Mouse (Mus musculus): ENCODE data around the gene Ptprj. TPM values are rescaled to one million over a fixed set of nuclear protein-coding genes. Genes with fewer than 3 reads are reported as not detected.

Ptprj gene
- polyA plus RNA-seq (2015; fragmentation: Nextera tagmentation; extraction: Ambion mirVana), result 1.0 and 1.1 TPM in 2 replicates

GRCm38 (mm10) chr2:90580236-90581005 is at the start of gene Ptprj:
Ptprj (minus strand) TSS chr2:90580647.
- Histone ChIP-seq H3K36me3 (ENCODE audit: control insufficient read depth, insufficient read depth) (no peaks in the 10 kb centered on the region), H3K27me3 (ENCODE audit: control insufficient read depth, insufficient read depth, low read length) (no peaks in the 10 kb centered on the region), H3K4me1 (ENCODE audit: control insufficient read depth, insufficient read depth, low read length) (peaks cover 8% of the 10 kb centered on the region), H3K4me3 (ENCODE audit: low read length) (peak within 1 kb of the TSS; percentile 67), H3K9ac (ENCODE audit: low read length) (peak within 1 kb of the TSS; percentile 77), H3K4me2 (ENCODE audit: low read depth, low read length) (peak within 1 kb of the TSS; percentile 95), H3K27ac (ENCODE audit: low read length) (peak within 1 kb of the TSS; percentile 78), H3K9me3 (replicated peaks; ENCODE audit: control insufficient read depth, low read length) (no peaks in the 10 kb centered on the region)
- peak; percentile 80 for ATAC-seq (replicated peaks; ENCODE audit: extremely low read depth, insufficient read depth, low FRiP score)
- WGBS, result under 1% methylated on average over 81 of the region's 100 CpGs

- Histone ChIP-seq H3K4me1 (ENCODE audit: control insufficient read depth, insufficient read depth, low read length) (no peaks in the 10 kb centered on the region), H3K36me3 (ENCODE audit: control insufficient read depth, insufficient read depth) (no peaks in the 10 kb centered on the region), H3K4me2 (ENCODE audit: low read depth, low read length) (no peak overlapping the region), H3K9ac (ENCODE audit: low read length) (no peak overlapping the region), H3K9me3 (replicated peaks; ENCODE audit: control insufficient read depth, low read length) (no peaks in the 10 kb centered on the region), H3K27ac (ENCODE audit: low read length) (no peak overlapping the region), H3K27me3 (ENCODE audit: control insufficient read depth, insufficient read depth, low read length) (no peaks in the 10 kb centered on the region), H3K4me3 (ENCODE audit: low read length) (no peak overlapping the region)
- ATAC-seq (replicated peaks; ENCODE audit: extremely low read depth, insufficient read depth, low FRiP score), result no peak
- WGBS, result 49% methylated on average over 2 of the region's 2 CpGs
These were observed 49.1 kb upstream of the Ptprj start for GRCm38 (mm10) chr2:90629552-90629951.

GRCm38 (mm10) chr2:90628261-90628660 is 47.8 kb upstream of the Ptprj start:
- H3K4me3 ChIP-seq (ENCODE audit: low read length), result no peak overlapping the region
- H3K27ac ChIP-seq (ENCODE audit: low read length), result no peak overlapping the region
- H3K9me3 ChIP-seq (replicated peaks; ENCODE audit: control insufficient read depth, low read length), result no peaks in the 10 kb centered on the region
- 84% methylated on average over 5 of the region's 5 CpGs for WGBS
- H3K27me3 ChIP-seq (ENCODE audit: control insufficient read depth, insufficient read depth, low read length), result no peaks in the 10 kb centered on the region
- H3K4me2 ChIP-seq (ENCODE audit: low read depth, low read length), result no peak overlapping the region
- H3K9ac ChIP-seq (ENCODE audit: low read length), result no peak overlapping the region
- H3K36me3 ChIP-seq (ENCODE audit: control insufficient read depth, insufficient read depth), result no peaks in the 10 kb centered on the region
- no peak for ATAC-seq (replicated peaks; ENCODE audit: extremely low read depth, insufficient read depth, low FRiP score)
- H3K4me1 ChIP-seq (ENCODE audit: control insufficient read depth, insufficient read depth, low read length), result no peaks in the 10 kb centered on the region

- no peaks in the 10 kb centered on the region for H3K9me3 ChIP-seq (replicated peaks; ENCODE audit: control insufficient read depth, low read length)
- H3K4me2 ChIP-seq (ENCODE audit: low read depth, low read length), result peak overlapping the region; percentile 23; the same call in 1 of the 2 replicates
- H3K4me3 ChIP-seq (ENCODE audit: low read length), result no peak overlapping the region
- H3K27me3 ChIP-seq (ENCODE audit: control insufficient read depth, insufficient read depth, low read length), result no peaks in the 10 kb centered on the region
- ATAC-seq (replicated peaks; ENCODE audit: extremely low read depth, insufficient read depth, low FRiP score), result no peak
- H3K36me3 ChIP-seq (ENCODE audit: control insufficient read depth, insufficient read depth), result no peaks in the 10 kb centered on the region
- 14% methylated on average over 6 of the region's 6 CpGs for WGBS
- no peaks in the 10 kb centered on the region for H3K4me1 ChIP-seq (ENCODE audit: control insufficient read depth, insufficient read depth, low read length)
- no peak overlapping the region for H3K27ac ChIP-seq (ENCODE audit: low read length)
- H3K9ac ChIP-seq (ENCODE audit: low read length), result no peak overlapping the region
These were observed 44.5 kb upstream of the Ptprj start for GRCm38 (mm10) chr2:90624920-90625319.

- WGBS, result 21% methylated on average over 4 of the region's 4 CpGs
- Histone ChIP-seq H3K9me3 (replicated peaks; ENCODE audit: control insufficient read depth, low read length) (no peaks in the 10 kb centered on the region), H3K27me3 (ENCODE audit: control insufficient read depth, insufficient read depth, low read length) (no peaks in the 10 kb centered on the region), H3K4me1 (ENCODE audit: control insufficient read depth, insufficient read depth, low read length) (no peaks in the 10 kb centered on the region), H3K9ac (ENCODE audit: low read length) (no peak overlapping the region), H3K27ac (ENCODE audit: low read length) (no peak overlapping the region), H3K36me3 (ENCODE audit: control insufficient read depth, insufficient read depth) (no peaks in the 10 kb centered on the region), H3K4me3 (ENCODE audit: low read length) (no peak overlapping the region), H3K4me2 (ENCODE audit: low read depth, low read length) (0 out of 2 replicates have a peak overlapping the region, but pooled peaks have one; percentile 6)
- ATAC-seq (replicated peaks; ENCODE audit: extremely low read depth, insufficient read depth, low FRiP score), result no peak
These were observed 43.9 kb upstream of the Ptprj start for GRCm38 (mm10) chr2:90624339-90624738.

GRCm38 (mm10) chr2:90620815-90621214 is 40.4 kb upstream of the Ptprj start:
- Histone ChIP-seq H3K27me3 (ENCODE audit: control insufficient read depth, insufficient read depth, low read length) (no peaks in the 10 kb centered on the region), H3K27ac (ENCODE audit: low read length) (no peak overlapping the region), H3K36me3 (ENCODE audit: control insufficient read depth, insufficient read depth) (no peaks in the 10 kb centered on the region), H3K4me3 (ENCODE audit: low read length) (no peak overlapping the region), H3K4me2 (ENCODE audit: low read depth, low read length) (no peak overlapping the region), H3K9me3 (replicated peaks; ENCODE audit: control insufficient read depth, low read length) (no peaks in the 10 kb centered on the region), H3K4me1 (ENCODE audit: control insufficient read depth, insufficient read depth, low read length) (no peaks in the 10 kb centered on the region), H3K9ac (ENCODE audit: low read length) (no peak overlapping the region)
- 62% methylated on average over 5 of the region's 5 CpGs for WGBS
- ATAC-seq (replicated peaks; ENCODE audit: extremely low read depth, insufficient read depth, low FRiP score), result no peak

- Histone ChIP-seq H3K4me3 (ENCODE audit: low read length) (no peak overlapping the region), H3K4me1 (ENCODE audit: control insufficient read depth, insufficient read depth, low read length) (no peaks in the 10 kb centered on the region), H3K36me3 (ENCODE audit: control insufficient read depth, insufficient read depth) (no peaks in the 10 kb centered on the region), H3K9ac (ENCODE audit: low read length) (no peak overlapping the region), H3K27ac (ENCODE audit: low read length) (no peak overlapping the region), H3K4me2 (ENCODE audit: low read depth, low read length) (no peak overlapping the region), H3K27me3 (ENCODE audit: control insufficient read depth, insufficient read depth, low read length) (no peaks in the 10 kb centered on the region), H3K9me3 (replicated peaks; ENCODE audit: control insufficient read depth, low read length) (no peaks in the 10 kb centered on the region)
- WGBS, result 26% methylated on average over 2 of the region's 2 CpGs
- no peak for ATAC-seq (replicated peaks; ENCODE audit: extremely low read depth, insufficient read depth, low FRiP score)
These were observed 39.2 kb upstream of the Ptprj start for GRCm38 (mm10) chr2:90619648-90620047.

- WGBS, result 83% methylated on average over 14 of the region's 14 CpGs
These were observed 34.3 kb upstream of the Ptprj start for GRCm38 (mm10) chr2:90614651-90615171.

GRCm38 (mm10) chr2:90613591-90613990 is 33.1 kb upstream of the Ptprj start:
- ATAC-seq (replicated peaks; ENCODE audit: extremely low read depth, insufficient read depth, low FRiP score), result no peak
- Histone ChIP-seq H3K9ac (ENCODE audit: low read length) (no peak overlapping the region), H3K36me3 (ENCODE audit: control insufficient read depth, insufficient read depth) (no peaks in the 10 kb centered on the region), H3K4me3 (ENCODE audit: low read length) (no peak overlapping the region), H3K9me3 (replicated peaks; ENCODE audit: control insufficient read depth, low read length) (no peaks in the 10 kb centered on the region), H3K4me1 (ENCODE audit: control insufficient read depth, insufficient read depth, low read length) (no peaks in the 10 kb centered on the region), H3K27me3 (ENCODE audit: control insufficient read depth, insufficient read depth, low read length) (no peaks in the 10 kb centered on the region), H3K4me2 (ENCODE audit: low read depth, low read length) (no peak overlapping the region), H3K27ac (ENCODE audit: low read length) (no peak overlapping the region)
- 62% methylated on average over 3 of the region's 3 CpGs for WGBS

More at GRCm38 (mm10) chr2:90614651-90615171, 34.3 kb upstream of the Ptprj start:
- H3K36me3 ChIP-seq (ENCODE audit: control insufficient read depth, insufficient read depth), result no peaks in the 10 kb centered on the region
- no peaks in the 10 kb centered on the region for H3K4me1 ChIP-seq (ENCODE audit: control insufficient read depth, insufficient read depth, low read length)
- no peak overlapping the region for H3K9ac ChIP-seq (ENCODE audit: low read length)
- H3K4me2 ChIP-seq (ENCODE audit: low read depth, low read length), result no peak overlapping the region
- no peak overlapping the region for H3K27ac ChIP-seq (ENCODE audit: low read length)
- no peak overlapping the region for H3K4me3 ChIP-seq (ENCODE audit: low read length)
- no peaks in the 10 kb centered on the region for H3K9me3 ChIP-seq (replicated peaks; ENCODE audit: control insufficient read depth, low read length)
- no peaks in the 10 kb centered on the region for H3K27me3 ChIP-seq (ENCODE audit: control insufficient read depth, insufficient read depth, low read length)
- ATAC-seq (replicated peaks; ENCODE audit: extremely low read depth, insufficient read depth, low FRiP score), result no peak

Measured in heart, embryonic 16.5 days (tissue).